ENCODE assay signal across 8 mouse cellular contexts in genomic region chr12:28751508-28752263, GRCm38 (mm10). TPM values are rescaled to one million over a fixed set of nuclear protein-coding genes. Genes with fewer than 3 reads are reported as not detected.
DNase-seq lines count a peak whose midpoint lies in the region; ATAC-seq lines count a peak whose summit lies in the region.

Gene Eipr1, plus strand, starts transcription at chr12:28751803.

- peak within 1 kb of the TSS; percentile 73 for H3K9ac ChIP-seq in hindbrain, embryonic 14.5 days

- DNase-seq in R1 (ENCODE audit: low read depth, low spot score): peak; percentile 99
- DNase-seq in cerebellum, postnatal 25 days: peak; percentile 85 to 89
- peak; percentile 61 to 81 for DNase-seq in frontal cortex, postnatal 25 days (ENCODE audit: low spot score in 2 of 2)
- DNase-seq in hindbrain, embryonic 14.5 days (ENCODE audit: low spot score): peak; percentile 94
- DNase-seq in layer of hippocampus, postnatal 36 days: peak; percentile 86 to 89
- peak; percentile 97 for DNase-seq in lung, postnatal 36 days
- peak; percentile 98 for DNase-seq in retina, postnatal 1 day
- peak; percentile 56 to 85 for DNase-seq in urinary bladder, adult 18-20 months (ENCODE audit: low spot score in 2 of 2)

- H3K4me1 ChIP-seq in hindbrain, embryonic 14.5 days (replicated peaks; ENCODE audit: control insufficient read depth, insufficient read depth, low read length): peaks cover 20% of the 10 kb centered on the region

- no peaks in the 10 kb centered on the region for H3K27me3 ChIP-seq in hindbrain, embryonic 14.5 days (ENCODE audit: control insufficient read depth, insufficient read depth, low read length)

- H3K4me2 ChIP-seq in hindbrain, embryonic 14.5 days (replicated peaks): peak within 1 kb of the TSS; percentile 96

- H3K36me3 ChIP-seq in hindbrain, embryonic 14.5 days (replicated peaks; ENCODE audit: control insufficient read depth, insufficient read depth): peaks cover 5% of the 10 kb centered on the region

- 5% methylated on average over 36 of the region's 36 CpGs for WGBS in hindbrain, embryonic 14.5 days

- peak; percentile 87 for ATAC-seq in hindbrain, embryonic 14.5 days (ENCODE audit: low FRiP score)

- peak within 1 kb of the TSS; percentile 64 for H3K27ac ChIP-seq in hindbrain, embryonic 14.5 days

- H3K4me3 ChIP-seq in hindbrain, embryonic 14.5 days (replicated peaks; ENCODE audit: low read length): peak within 1 kb of the TSS; percentile 76

- no peaks in the 10 kb centered on the region for H3K9me3 ChIP-seq in hindbrain, embryonic 14.5 days (ENCODE audit: control insufficient read depth, low read length)

RNA-seq across cellular contexts. Expression of gene Eipr1, which starts in this region (rescaled TPM):
- polyA plus RNA-seq in hindbrain, embryonic 14.5 days (2014; fragmentation: Nextera tagmentation; extraction: Ambion mirVana): 68.2 and 75.3 TPM in 2 replicates
- total RNA-seq in layer of hippocampus, postnatal 36 days (2021): 10 to 100 TPM; 47.5 to 54.1 TPM

Comparison
In these comparisons a context has a peak if more than half of its experiments do, and no peak if none do; other contexts are left out.
1. Peak in every context shown above with its lines: DNase-seq, ATAC-seq, H3K4me3 ChIP-seq and H3K27ac ChIP-seq.